Mouse (Mus musculus) megakaryocyte, embryonic 14.5 days (primary cell): ENCODE measurements around the gene Haao.

ENCODE experiments used
- FLI1 ChIP-seq: IDR thresholded peaks from 2 replicates; pipeline ENCODE4 v1.6.1; 2012; ENCODE audit warnings: low read length, inconsistent platforms, mixed read lengths
- GATA1 ChIP-seq: IDR thresholded peaks from 3 replicates; pipeline ENCODE4 v1.6.1; 2012; ENCODE audit warnings: mixed read lengths, low read length, inconsistent platforms, borderline replicate concordance

DNA sequence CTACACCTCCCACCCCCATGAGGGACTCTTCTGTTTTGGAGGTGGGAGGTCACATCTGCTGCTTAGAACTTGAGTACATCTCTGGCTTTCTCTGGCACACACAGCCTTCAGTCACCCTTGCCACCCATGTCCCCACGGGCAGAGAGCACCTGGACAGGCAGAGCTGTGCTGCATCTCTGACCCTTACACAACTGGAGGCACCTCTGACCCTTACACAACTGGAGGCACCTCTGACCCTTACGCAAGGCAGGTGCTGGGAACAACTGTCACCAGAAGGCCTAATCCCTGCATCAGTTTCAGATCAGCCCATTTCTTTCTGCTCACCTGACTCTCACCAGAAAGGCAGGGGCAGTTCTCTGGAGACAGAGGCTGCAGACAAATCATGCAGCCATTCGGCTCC lies 11.7 kb downstream of the Haao start:
- TF ChIP-seq FLI1 (no peak), GATA1 (no peak)
